Mouse (Mus musculus) kidney, postnatal 25 days (tissue): ENCODE measurements at regions not wholly inside any gene's neighbourhood (a gene's known extent, or its start where the extent isn't known, plus 50 kb on each side); places are given as distances from the start of the nearest gene placed in this dataset.
A peak's percentile ranks its signal among the peaks of the same experiment; 100 is the strongest.

Source experiments
- DNase-seq, 2 experiments: peaks; one replicate each; pipeline ENCODE4 v3.0.0; 2021; ENCODE audit warnings: mixed read lengths in 2 of 2

GRCm38 (mm10) chr7:129050675-129051074 lies 206.2 kb upstream of the Plpp4 start:
- DNase-seq = no peak

DNA sequence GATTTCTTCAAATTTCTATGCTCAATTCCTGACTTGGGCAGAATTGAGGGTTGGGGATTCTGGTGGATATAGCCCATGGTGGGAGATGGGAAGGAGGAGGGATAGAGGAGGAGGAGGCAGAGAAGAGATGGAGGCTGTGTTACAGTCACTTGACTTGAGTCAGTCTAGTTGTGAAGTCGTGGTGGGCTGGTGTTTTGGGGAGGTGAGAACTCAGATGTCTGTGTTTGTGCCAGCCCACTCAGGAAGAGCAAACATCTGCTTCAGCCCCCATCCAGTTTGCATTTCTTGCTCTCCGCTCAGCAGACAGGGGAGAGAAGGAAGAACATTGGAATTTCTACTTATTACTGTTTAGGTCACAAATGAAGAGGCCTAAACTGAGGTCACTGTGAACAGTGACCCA lies 189.9 kb upstream of the Plpp4 start:
- DNase-seq = no peak

DNA sequence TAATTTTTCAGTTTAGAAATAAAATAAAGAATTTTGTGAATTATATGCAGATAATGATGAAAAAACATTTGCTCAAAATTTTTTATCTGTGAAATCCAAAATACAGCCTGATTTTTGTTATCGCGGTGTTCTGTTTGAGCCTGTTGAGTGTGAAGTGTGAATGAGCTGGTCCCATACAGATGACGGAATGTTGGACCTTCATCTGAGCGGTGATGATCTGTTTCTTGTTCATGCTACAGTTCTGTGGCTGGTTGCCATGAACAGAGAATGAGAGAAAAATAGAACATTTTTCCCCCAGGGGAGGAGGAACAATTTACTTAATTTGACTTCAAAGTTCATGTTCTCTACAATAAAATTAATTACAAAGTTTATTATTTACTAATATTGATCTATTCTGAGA lies 188.7 kb upstream of the Plpp4 start:
- DNase-seq = no peak

GRCm38 (mm10) chr7:129079786-129080185 lies 177.0 kb upstream of the Plpp4 start:
- DNase-seq = no peak

GRCm38 (mm10) chr7:129091441-129091840 lies 165.4 kb upstream of the Plpp4 start:
- no peak for DNase-seq

DNA sequence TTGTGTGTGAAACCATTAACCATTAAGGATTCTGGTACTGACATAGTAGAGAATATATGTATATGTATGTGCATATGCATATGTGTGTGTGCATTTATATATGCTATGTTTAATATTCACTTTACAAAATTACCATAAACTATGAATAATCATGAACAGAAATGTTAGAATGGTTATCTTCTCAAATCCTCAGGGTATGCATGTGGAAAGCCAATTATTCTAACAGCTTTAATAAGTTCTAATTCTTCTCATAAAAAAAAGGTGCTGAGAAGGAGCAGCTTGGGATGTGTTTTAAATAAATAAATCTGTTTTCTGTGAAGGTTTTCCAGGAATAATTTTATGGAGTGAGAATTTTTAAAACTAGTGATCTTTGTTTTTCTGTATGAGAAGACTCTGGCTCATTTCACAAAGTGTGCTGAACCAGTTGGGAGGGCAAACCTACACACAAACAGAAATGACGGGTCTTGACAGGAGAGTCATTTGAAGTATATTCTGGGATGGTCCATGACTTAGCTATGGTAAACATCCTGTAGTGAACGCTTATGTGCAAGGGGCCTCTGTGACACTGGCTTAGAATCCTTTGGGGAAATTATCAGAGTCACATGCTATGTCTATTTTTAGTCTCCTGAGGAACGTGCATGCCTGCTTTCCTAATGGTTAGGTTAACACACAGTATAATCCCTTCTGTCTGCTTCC lies 160.3 kb upstream of the Plpp4 start:
- DNase-seq = no peak

GRCm38 (mm10) chr7:129102437-129102836 lies 154.4 kb upstream of the Plpp4 start:
- DNase-seq = no peak

DNA sequence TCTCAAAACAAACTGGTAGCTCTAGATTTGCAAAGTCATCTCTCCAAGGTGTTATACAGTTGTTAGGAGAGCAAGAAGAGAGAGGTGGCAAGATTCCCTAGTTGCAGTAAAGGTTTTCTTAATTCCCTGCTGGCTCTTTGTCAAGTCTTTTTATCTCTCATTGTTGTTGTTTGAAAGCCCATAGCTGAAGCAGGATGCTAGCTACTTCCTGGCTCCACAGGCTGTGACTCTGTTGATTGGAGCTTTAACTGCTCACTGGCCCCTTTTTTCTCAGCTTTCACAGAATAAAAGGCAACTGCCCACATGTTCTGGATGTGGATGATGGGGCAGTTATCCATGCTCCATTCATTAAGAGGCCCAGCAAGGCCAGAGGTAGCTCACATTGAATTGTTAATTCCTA lies 122.7 kb upstream of the Plpp4 start:
- no peak for DNase-seq

DNA sequence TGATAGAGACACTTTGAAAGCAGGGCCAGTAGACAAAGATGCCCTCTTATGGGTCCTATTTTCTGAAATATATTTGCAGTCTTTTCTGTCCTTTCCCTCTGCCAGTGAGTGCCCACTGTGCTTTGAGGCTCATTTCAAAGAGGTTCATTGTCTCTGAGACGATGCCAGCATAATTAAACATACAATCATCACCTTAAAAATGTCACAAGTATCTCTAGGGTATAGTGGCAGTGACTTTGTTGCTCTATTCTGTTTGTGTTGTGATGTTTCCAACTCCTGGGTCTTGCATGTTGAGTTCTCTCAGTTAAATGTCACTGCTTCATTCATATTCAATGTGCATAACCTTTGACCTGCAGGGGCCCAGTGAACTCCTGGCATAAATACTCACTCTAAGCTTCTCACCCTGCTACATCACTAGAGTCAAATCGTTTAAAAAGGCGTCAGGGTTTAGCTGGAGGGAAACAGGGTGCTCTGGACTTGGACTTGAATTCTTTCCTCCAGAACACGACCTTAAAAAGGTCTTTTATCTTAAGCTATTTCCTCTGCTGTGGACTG lies 122.1 kb upstream of the Plpp4 start:
- no peak for DNase-seq

DNA sequence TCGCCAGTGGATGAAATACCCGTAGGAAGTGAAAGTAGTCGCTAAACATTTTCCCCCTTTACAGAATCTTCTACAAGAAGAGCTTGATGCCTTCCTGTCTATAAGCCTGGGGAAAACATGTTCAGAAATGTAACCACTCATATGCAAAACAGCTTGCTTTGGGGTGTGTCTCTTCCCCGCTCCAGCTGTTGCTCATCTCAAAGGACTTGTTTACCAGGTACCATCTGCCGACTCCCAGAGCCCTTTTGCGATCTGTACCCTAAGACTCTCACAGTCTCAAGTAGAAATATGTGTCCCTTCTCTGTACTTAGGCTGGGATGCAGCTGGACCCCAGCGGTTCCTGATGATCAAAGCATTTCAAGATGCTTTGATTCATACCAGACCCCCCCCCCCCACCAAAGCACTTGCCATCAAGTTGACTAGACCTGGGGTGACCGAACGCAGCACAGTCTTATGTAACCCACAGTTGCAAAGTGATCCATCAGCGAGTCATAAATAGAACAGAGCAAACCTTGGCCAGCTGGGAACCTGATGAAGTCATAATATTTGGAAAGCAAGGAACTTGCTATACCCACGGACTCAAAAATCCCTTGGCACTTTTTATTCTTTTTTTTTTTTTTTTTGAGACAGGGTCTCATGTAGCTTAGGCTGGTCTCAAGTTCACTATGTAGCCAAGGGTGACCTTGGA lies 119.4 kb upstream of the Plpp4 start:
- DNase-seq = no peak

DNA sequence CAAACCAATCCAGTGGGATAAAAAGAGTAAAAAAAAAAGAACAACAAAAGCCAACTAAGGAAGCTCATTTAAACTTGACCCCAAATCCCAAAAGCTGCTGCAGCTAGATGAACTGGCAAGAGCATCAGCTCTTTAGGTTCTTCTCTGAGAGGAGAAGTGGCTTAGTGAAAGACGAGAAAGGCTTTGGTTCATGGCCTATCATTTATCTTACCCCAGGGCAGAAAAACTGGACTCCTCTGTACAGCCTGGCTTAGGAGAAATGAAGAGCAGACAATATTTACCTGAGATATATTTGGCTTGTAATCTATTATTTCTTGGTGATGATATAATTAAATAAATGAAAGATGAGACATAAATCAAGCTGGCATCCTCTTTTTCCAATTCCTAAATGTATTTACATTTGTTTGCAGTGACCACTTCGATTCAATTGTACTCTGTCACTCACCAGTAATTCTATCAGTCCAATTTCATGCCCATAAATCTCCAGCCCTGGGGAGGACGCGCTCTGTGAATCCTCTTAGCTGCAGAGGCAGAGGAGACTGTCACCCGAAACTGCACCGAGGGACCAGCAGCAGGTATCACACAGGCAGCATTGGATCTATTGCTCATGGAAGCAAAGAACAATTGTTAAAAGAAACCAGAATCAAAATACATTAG lies 114.8 kb upstream of the Plpp4 start:
- DNase-seq = no peak

DNA sequence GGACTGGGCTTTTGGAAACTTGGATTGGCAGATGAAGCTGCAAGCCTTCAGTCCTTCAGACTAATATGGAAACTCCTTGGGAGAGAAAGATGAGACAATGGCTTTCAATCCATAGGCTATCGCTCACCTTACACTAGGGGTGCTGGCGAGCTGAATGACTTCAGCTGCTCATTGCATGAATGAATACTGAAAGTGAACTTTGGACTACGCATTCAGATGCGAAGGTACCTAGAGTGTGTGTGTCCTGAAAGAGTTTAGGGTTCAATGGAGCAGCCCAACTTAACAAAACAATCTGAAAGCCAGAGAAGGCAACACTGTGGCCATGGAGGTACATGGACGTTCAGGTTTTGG lies 114.3 kb upstream of the Plpp4 start:
- DNase-seq = peak in 1 of 2 experiments; percentile 7

DNA sequence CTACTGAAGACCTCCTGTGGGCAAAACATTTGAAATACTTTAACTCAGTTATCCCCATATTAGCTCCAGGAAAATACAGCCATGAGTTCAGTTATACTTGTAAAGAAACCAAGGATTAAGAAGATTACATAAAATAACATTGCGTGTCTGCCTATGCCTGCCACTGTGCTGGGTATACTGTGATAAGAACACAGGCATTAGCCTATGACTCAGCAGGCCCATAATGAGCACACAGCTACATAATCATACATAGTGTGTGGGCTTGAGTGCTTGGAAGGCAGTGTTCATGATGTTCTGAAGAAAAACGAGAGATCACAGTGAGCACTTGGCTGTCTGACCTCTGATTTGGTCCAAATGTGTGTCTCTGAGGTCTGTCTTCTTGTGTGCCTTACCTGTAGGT lies 101.3 kb upstream of the Plpp4 start:
- DNase-seq = no peak

- no peak for DNase-seq
Observed at GRCm38 (mm10) chr7:129169971-129170370, 86.9 kb upstream of the Plpp4 start.

DNA sequence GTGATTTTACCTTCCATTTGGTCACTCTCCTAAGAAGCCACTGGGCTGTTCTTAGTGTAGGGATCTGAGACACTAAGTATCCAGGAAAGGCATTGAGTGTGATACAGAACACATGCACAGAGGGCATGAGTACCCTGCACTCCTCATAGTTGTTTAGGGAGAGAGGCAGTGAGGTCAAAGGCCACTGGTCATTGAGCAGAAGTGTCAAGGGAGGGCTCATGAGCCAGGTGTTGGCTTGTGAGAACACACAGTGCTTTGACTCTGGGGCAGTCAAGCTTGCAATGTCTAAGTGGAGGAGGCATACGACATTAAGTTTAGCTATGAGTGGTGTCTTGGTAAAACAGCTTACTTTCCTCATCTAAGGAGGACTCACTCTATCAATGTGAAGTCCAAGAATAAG lies 65.9 kb upstream of the Plpp4 start:
- no peak for DNase-seq

DNA sequence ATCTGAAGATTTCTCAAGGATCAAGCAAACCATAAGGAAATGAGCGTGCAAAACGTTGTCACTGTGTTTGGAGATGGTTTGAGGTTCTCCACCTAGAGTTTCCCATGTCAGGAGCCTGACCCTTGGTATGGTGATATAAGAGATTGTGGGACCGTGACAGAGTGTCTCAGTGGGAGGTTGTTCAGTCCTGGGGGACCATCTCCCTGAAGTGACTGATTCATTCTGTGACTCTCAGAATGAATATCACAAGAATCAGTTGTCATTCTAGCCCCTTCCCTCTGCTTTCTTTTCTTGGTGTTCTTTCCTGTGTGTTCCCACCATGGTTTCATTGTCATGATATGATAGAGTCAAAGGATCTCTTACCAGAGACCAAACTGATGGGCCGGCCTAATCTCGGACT lies 49.8 kb upstream of the Plpp4 start:
- no peak for DNase-seq
